Mouse (Mus musculus): Measurements from ENCODE around the gene Spns2. TPM values are rescaled to one million over a fixed set of nuclear protein-coding genes. Genes with fewer than 3 reads are reported as not detected.

Spns2 gene
- polyA plus RNA-seq, 1 experiment from 2014 or later, result 11.1 TPM

GRCm38 (mm10) chr11:72466694-72467507, 22.8 kb downstream of the Spns2 start:
- Histone ChIP-seq H3K36me3 (ENCODE audit: insufficient read depth, low read length) (no peaks in the 10 kb centered on the region), H3K27ac (ENCODE audit: low read length) (peak overlapping the region; percentile 77), H3K9me3 (ENCODE audit: low read length) (no peaks in the 10 kb centered on the region), H3K4me2 (replicated peaks; ENCODE audit: low read depth, low read length) (peak overlapping the region; percentile 32), H3K9ac (replicated peaks; ENCODE audit: low read depth) (no peak overlapping the region), H3K27me3 (replicated peaks; ENCODE audit: insufficient read depth, low read length) (no peaks in the 10 kb centered on the region), H3K4me3 (ENCODE audit: low read depth, low read length) (no peak overlapping the region), H3K4me1 (ENCODE audit: insufficient read depth, low read depth, low read length) (peaks cover 43% of the 10 kb centered on the region)
- 5% methylated on average over 11 of the region's 11 CpGs for WGBS
- DNase-seq (ENCODE audit: low spot score) (peak; percentile 93), ATAC-seq (peak; percentile 80)
- peak; percentile 95 for TF ChIP-seq EP300 (IDR thresholded peaks at IDR 0.05)
- TF ChIP-seq CTCF (IDR thresholded peaks at IDR 0.05), result no peak

GRCm38 (mm10) chr11:72465978-72466693, 23.6 kb downstream of the Spns2 start:
- peak overlapping the region; percentile 32 for H3K4me2 ChIP-seq (replicated peaks; ENCODE audit: low read depth, low read length)
- peaks cover 44% of the 10 kb centered on the region for H3K4me1 ChIP-seq (ENCODE audit: insufficient read depth, low read depth, low read length)
- peak; percentile 39 for ATAC-seq

GRCm38 (mm10) chr11:72464821-72465220, 24.9 kb downstream of the Spns2 start:
- Histone ChIP-seq H3K4me1 (ENCODE audit: insufficient read depth, low read depth, low read length) (peaks cover 37% of the 10 kb centered on the region), H3K36me3 (ENCODE audit: insufficient read depth, low read length) (no peaks in the 10 kb centered on the region)
- WGBS, result 53% methylated on average over 3 of the region's 3 CpGs

More at GRCm38 (mm10) chr11:72465978-72466693, 23.6 kb downstream of the Spns2 start:
- no peaks in the 10 kb centered on the region for H3K36me3 ChIP-seq (ENCODE audit: insufficient read depth, low read length)
- H3K27me3 ChIP-seq (replicated peaks; ENCODE audit: insufficient read depth, low read length), result no peaks in the 10 kb centered on the region
- H3K9ac ChIP-seq (replicated peaks; ENCODE audit: low read depth), result no peak overlapping the region
- H3K27ac ChIP-seq (ENCODE audit: low read length), result peak overlapping the region; percentile 77
- H3K9me3 ChIP-seq (ENCODE audit: low read length), result no peaks in the 10 kb centered on the region
- DNase-seq (ENCODE audit: low spot score), result peak; percentile 75
- WGBS, result 23% methylated on average over 11 of the region's 11 CpGs
- TF ChIP-seq CTCF (IDR thresholded peaks at IDR 0.05) (no peak), EP300 (IDR thresholded peaks at IDR 0.05) (peak; percentile 15; the same call in 1 of the 2 replicates)
- no peak overlapping the region for H3K4me3 ChIP-seq (ENCODE audit: low read depth, low read length)

GRCm38 (mm10) chr11:72461500-72461981, 28.2 kb downstream of the Spns2 start:
- no peaks in the 10 kb centered on the region for H3K9me3 ChIP-seq (ENCODE audit: low read length)
- no peak overlapping the region for H3K9ac ChIP-seq (replicated peaks; ENCODE audit: low read depth)
- DNase-seq (ENCODE audit: low spot score), result peak; percentile 47
- no peak overlapping the region for H3K4me3 ChIP-seq (ENCODE audit: low read depth, low read length)
- no peak overlapping the region; the same call in 1 of the 2 replicates for H3K27ac ChIP-seq (ENCODE audit: low read length)
- H3K4me1 ChIP-seq (ENCODE audit: insufficient read depth, low read depth, low read length), result peaks cover 24% of the 10 kb centered on the region
- no peaks in the 10 kb centered on the region for H3K36me3 ChIP-seq (ENCODE audit: insufficient read depth, low read length)
- TF ChIP-seq CTCF (IDR thresholded peaks at IDR 0.05) (no peak), EP300 (IDR thresholded peaks at IDR 0.05) (peak; percentile 59)
- no peak overlapping the region for H3K4me2 ChIP-seq (replicated peaks; ENCODE audit: low read depth, low read length)
- ATAC-seq, result no peak
- no peaks in the 10 kb centered on the region for H3K27me3 ChIP-seq (replicated peaks; ENCODE audit: insufficient read depth, low read length)
- 26% methylated on average over 5 of the region's 5 CpGs for WGBS

More at GRCm38 (mm10) chr11:72464821-72465220, 24.9 kb downstream of the Spns2 start:
- Histone ChIP-seq H3K4me3 (ENCODE audit: low read depth, low read length) (no peak overlapping the region), H3K27me3 (replicated peaks; ENCODE audit: insufficient read depth, low read length) (no peaks in the 10 kb centered on the region), H3K27ac (ENCODE audit: low read length) (no peak overlapping the region), H3K4me2 (replicated peaks; ENCODE audit: low read depth, low read length) (no peak overlapping the region), H3K9me3 (ENCODE audit: low read length) (no peaks in the 10 kb centered on the region), H3K9ac (replicated peaks; ENCODE audit: low read depth) (no peak overlapping the region)
- no peak for ATAC-seq
- TF ChIP-seq EP300 (IDR thresholded peaks at IDR 0.05), result no peak
- TF ChIP-seq CTCF (IDR thresholded peaks at IDR 0.05), result no peak
- no peak for DNase-seq (ENCODE audit: low spot score)

- DNase-seq (ENCODE audit: low spot score), result no peak
- peak overlapping the region; percentile 27; the same call in 1 of the 2 replicates for H3K4me2 ChIP-seq (replicated peaks; ENCODE audit: low read depth, low read length)
- 47% methylated on average over 3 of the region's 3 CpGs for WGBS
Measured at GRCm38 (mm10) chr11:72458502-72458901, 31.2 kb downstream of the Spns2 start.

More at GRCm38 (mm10) chr11:72458502-72458901, 31.2 kb downstream of the Spns2 start:
- ATAC-seq, result no peak; the same call in 1 of the 2 replicates
- Histone ChIP-seq H3K27me3 (replicated peaks; ENCODE audit: insufficient read depth, low read length) (no peaks in the 10 kb centered on the region), H3K9ac (replicated peaks; ENCODE audit: low read depth) (no peak overlapping the region), H3K9me3 (ENCODE audit: low read length) (no peaks in the 10 kb centered on the region), H3K4me1 (ENCODE audit: insufficient read depth, low read depth, low read length) (0 out of 2 replicates have a peak, but pooled peaks cover 7% of the 10 kb centered on the region), H3K36me3 (ENCODE audit: insufficient read depth, low read length) (0 out of 2 replicates have a peak, but pooled peaks cover under 1% of the 10 kb centered on the region), H3K27ac (ENCODE audit: low read length) (peak overlapping the region; percentile 72), H3K4me3 (ENCODE audit: low read depth, low read length) (no peak overlapping the region)
- no peak for TF ChIP-seq EP300 (IDR thresholded peaks at IDR 0.05)
- TF ChIP-seq CTCF (IDR thresholded peaks at IDR 0.05), result no peak

All from lung, postnatal 0 days (tissue).